Mouse (Mus musculus) retina, postnatal 1 day (tissue): ENCODE results near the gene Ntsr1.

Source experiments
- DNase-seq: peaks from one replicate; pipeline ENCODE4 v3.0.0-alpha.2; 2012

The Ntsr1 gene

DNA sequence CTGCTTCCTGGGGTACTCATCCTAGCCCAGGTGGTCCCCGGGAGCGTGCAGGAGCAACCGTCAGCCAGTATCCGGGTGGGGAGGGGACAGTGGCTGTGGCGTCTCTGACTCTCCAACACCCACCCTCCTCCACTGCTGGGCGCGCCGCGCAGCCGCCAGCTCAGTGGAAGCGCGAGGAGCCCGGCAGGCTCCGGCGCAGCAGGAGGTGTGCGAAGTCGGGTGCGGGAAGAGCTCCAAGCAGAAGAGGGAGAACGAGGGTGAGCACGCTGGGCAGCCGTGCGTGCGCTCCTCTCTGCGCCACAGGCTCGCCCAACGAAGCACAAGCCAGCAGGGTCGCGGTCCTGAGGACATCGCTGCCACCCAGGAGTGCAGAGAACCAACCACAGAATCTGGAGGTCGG lies at the start of gene Ntsr1:
Gene Ntsr1 (plus strand): TSS at position 236 of the 400 bp plus-strand sequence.
- DNase-seq: peak; percentile 42

DNA sequence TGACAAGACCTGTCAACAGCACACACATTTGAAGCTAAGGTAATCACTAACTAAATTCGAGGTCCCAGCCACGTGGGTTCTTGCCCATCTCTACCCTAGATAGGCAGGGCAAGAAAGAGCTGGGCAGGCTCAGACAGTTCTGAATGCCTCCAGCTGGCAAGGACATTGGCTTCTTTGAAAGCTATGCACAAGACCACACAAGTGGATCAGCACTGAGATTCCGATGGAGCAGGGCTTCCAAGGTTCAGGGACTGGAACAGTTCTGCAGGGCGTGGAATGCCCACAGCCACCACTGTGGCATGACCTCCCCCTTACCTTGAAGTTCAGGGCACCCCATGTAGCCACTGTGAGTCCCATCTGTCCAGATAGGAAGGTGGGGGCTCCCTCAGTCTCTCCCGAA lies 49.2 kb upstream of the Ntsr1 start:
- DNase-seq: no peak

DNA sequence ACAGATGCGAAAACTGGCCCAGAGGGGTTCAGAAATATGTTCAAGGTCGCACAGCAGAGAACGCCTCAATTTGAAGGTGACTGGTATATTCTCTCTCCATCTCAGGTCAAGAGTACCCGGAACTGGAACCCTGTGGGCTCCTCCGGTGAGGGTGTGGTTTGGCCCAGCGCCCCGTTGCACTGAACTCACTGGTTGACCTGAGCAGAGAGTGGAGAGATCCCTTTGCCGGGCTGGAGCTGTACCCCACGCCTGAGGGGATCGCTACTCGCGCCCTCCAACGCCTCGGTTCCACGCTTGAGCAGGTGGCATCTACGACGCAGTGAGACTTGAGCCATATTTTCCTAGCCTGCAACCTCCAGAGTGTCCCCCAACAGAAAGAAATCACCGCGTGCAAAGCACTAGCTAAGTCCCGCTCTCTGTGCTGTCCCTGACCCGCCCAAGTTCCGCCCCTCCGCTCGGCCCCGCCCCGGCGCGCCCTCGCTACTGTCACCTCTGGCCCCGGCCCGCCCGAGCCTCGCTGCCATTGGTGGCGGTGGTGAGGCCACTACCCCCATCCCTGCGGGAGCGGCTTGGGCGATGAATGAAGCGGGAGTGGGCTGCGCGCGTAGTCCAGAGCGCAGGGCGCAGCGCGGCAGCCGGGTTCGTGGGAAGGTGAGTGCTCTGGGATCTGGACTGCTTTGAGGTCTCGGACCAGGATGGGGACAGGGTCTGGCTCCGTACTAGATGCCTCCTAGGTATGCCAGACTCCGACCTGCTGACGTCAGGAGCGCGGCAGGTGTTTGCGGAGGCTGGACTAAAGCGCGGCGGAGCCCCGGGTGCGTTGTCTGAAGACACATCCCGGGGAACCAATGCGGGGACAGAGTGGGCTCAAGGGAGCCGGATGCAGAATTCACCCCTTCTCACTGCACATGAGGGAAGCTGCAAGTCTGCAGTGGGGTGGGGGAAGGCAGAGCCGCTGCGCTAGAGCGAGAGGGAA lies 43.8 kb upstream of the Ntsr1 start, which contains the start of gene Slco4a1:
Gene Slco4a1 (plus strand): TSS at position 523 of the 976 bp plus-strand sequence.
- peak; percentile 94 for DNase-seq

DNA sequence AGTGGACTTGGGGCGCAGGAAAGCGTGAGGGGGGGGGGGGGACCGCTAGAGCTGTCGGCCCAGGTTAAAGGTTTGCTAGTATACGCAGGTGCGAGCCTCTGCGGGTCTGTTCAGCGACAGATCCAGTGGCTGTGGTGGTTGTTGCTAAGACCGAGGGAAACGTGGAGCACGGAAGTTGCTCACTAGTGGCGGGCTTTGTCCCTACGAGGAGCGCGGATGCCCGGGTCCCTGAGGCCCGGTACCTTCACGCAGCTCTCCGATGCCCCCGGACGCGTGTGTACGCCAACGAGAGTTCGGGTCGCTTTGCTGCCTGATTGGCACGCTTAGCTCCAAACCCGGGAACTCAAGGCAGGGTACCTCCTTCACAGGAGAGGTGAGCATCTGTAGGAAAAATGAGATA lies 43.1 kb upstream of the Ntsr1 start:
- DNase-seq: no peak

DNA sequence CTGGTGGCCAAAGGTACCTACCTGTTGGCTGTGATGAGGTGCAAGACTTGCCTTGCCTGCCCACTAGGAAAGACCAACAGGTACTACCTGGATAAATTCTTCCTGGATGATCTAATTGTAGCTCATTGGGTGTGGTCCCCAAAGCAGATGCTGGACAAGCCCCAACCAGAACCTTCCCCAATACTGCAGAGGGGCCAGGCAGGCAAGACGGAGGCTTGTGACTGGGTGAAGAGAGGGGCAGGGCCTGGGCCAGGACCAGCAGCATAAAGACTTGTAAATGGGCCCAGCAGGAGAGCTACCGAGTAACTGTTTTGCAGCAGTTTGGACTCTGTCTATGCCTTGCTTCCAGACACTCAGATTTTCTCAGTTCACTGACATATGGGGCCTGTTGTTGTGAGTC lies 42.1 kb upstream of the Ntsr1 start:
- no peak for DNase-seq

DNA sequence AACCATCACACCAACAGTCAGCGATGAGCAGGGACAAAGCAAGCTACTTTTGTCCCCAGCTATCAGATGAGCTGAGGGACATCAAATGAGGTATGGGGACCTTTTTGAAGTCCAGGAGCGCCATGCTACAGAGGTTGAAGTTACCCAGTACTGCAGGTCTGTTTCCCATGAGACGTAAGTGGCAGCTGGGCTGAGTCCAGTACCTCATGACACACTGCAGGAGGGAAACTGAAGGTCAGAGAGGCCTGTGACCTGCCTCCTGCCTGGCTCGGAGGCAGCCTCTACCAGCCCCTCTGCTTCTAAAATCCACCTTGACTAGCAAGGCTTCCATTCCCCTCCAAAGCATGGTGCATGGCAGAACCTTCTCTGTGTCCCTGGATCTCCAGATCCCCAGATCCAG lies 40.3 kb upstream of the Ntsr1 start:
- no peak for DNase-seq

DNA sequence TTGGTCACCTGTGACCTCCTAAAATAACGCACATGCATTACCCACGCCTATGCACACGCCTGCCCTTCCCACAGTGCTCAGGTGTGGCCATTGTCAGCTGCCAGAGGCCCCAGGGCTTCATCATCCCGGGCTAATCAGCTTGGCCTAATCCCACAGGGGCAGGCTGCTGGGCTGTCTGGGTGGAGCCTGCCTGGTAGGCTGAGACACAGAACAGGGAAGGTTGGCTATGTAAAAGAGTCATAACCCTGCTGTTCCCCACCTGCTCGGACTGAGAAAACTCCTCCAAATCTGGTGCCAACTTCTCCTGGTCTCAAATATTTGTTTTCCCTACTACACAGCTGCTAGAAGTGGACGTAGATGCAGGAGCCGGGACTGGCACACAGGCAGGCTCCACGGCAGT lies 39.0 kb upstream of the Ntsr1 start:
- peak; percentile 70 for DNase-seq

DNA sequence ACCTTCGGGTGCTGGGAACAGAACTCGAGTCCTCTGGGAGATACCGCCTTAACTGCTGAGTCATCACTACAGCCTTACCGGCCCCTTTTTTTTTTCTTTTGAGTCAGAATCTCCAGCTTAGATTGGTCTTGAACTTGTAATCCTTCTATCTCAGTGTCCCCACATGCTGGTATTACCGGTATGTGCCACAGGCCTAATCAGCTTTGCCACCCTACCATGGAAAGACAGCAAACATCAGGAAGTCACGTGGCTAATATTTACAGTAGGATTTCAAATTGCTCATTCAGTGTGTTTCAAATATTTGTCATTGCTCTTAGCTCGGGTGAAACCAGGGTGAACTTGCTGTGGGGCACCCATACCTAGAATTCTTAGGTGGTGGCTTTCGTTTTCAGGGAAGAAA lies 37.2 kb upstream of the Ntsr1 start:
- DNase-seq: no peak

DNA sequence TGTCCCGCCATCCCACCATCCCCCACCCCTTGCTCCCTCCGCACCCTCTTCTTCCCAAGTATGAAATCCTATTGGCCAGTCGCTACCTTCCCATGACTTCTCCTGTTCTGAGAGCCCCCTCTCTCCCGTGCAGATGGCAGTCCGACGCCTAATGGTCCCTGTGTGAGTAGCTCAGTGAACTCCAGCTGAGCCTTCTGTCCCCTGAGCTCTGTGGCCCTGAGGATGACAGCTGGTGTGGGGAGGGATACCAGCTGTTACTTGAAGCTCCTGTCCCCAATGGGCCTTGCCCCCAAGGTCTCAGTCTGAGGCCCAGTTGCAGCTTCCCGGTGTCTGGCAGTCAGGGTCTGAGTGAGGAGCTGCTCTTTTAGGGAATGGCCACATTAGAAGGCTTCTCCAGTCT lies 33.3 kb upstream of the Ntsr1 start:
- DNase-seq: peak; percentile 65

DNA sequence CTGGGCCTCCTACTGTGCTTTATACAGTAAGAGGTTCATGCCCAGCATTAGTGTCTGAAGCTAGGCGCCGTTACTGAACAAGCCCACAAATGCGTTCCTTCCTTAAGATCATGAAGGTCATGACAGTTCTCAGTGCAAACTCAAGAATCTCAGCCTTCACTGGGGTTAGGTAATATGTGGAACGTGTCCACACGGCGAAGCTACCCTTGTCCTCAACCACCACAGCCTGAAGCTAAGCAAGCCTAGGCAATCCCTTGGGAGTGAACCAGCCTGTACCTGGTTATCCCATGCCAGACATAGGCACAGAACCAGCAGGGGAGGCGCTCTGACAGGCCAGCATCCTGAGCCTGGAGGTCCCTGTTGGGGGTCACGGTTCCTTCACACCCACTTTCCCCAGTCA lies 30.9 kb upstream of the Ntsr1 start:
- no peak for DNase-seq

DNA sequence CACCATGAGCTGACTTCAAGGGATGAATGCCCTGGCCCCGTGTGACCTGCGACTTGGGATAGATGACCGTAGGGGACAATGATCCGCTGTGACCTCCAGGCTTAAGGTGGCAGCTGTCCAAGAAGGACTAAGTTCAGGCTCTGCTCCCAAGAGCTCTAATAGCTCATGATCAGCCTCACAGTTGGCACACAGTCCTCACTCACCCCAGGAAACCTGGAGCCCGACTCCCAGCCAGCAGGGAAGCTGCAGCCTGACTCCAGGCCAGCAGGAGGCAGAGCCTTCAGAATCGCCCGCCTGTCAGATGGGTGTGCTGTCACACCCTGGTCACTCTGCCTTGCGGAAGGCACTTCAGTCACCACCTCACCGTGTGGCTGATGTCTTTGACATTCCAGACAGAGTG lies 30.0 kb upstream of the Ntsr1 start:
- DNase-seq: peak; percentile 58

DNA sequence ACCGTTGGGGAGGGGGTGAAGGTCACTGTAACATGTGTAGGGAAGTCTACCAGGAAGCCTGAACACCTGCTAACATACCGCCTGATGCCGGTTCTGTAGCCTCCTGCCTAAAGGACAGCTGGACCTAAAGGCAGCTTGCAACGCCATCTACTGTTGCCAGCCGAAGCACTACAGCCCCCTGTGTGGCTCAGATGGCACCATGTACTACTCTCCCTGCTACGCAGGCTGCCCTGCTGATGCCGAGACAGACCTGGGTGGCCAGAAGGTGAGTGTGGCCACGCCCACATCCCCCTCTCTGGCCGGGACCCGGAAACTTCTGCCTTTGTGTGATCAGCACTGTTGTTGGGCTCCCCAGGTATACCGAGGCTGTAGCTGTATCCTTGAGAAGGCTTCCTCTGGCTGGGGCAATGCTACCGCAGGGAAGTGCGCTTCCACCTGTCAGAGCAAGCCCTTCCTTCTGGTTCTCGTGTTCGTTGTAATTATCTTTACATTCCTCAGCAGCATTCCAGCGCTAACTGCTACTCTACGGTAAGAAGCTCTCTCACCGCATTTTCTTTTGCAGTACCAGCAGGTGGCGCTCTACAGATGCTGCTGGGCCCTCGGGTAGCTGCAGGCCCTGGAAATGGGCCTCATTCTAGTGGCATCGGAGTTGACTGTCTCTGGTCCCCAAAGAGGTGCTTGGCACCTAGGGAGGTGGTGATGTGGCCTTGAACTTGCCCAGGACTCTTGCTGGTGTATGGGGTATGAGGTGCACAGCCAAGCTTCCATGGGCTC lies 27.3 kb upstream of the Ntsr1 start:
- DNase-seq: peak; percentile 69

DNA sequence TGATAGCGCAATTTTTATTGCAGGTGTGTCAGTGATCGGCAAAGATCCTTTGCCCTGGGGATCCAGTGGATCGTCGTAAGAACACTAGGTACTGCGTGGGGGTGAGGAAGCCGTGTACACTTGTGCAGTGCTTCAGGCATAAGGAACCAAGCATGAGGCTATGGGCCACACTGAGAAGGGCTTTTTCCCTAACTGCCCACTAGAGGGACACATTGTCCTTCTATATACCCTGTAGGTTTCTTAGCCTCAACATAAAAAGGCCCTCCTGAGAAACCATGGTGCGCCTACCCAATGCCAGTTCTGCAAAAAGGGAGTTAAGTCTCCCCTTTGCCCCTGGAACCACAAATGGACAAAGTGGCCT lies 26.7 kb upstream of the Ntsr1 start:
- DNase-seq: peak; percentile 84

DNA sequence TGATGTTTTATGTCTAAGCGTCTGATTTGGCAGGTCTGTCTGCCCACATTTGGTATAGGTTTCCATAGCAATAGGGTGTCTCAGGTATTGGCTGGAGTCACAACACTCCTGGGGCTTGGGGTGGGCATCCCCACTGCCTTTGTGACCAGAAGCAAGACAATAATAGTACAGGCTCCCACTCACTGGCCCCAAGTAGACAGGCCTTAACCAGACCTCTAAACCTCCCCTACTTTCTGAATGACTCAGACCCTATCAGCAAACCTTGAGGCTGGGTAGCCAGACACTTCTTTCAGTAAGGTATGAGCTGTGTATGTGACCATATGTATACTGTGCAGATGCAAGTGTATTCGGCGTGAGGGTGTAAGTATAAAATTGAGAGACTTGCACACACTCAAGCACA lies 24.9 kb upstream of the Ntsr1 start:
- DNase-seq: no peak

DNA sequence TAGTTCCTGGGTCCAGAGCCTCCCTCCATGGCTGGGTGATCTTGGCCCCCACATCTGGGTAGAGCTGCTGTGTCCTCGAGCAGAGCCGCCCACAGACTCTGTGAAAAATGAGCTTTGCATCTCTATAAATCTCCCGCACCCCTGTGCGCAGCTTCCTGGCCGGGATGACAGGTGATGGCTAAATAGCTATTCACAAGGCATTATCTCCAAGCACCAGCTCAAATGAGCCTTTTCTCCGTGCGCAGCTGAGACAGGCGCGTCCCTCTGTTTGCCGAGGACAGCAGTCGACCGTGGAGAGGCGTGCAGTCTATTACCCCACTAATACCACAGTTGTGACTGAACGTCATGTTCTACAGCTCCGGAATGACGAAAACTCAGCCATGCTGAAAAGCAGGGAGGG lies 17.5 kb upstream of the Ntsr1 start:
- DNase-seq: peak; percentile 56

DNA sequence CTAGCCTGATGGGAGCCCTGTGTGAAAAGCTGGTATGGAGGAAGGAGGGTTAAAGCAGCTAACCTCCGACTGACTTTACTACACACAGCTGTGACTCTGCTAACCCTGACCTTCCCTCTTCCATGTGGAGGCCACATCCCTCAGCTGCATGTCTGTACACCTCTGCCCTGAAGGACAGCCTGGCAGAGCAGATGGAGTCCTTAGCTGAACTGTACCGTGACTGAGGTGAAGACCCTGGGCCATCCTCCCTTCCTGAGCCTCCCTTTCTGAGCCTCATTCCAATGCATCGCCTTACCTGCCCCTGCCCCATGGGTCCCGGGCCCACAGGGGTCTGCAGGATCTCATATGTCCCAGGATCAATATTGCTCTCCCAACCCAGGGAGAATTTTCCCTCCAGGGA lies 14.9 kb upstream of the Ntsr1 start:
- no peak for DNase-seq

DNA sequence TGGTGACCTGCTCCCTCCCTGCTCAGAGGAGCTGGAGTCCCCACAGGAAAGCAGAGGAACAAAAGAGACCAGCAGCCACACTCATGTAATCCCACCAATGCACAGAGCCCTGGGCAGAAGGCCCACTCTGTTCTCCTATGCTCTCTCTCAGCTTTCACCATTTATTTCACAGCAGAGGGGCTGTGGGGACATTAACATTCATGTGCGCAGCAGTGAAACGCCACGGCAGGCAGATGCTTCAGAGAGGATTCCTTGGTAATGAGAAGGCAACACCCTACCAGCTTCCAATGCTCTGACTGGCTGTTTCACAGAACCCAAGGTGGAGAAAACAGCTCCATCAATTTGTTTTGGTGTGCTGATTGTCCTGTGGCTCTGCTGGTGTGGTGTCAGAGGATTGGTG lies 14.5 kb upstream of the Ntsr1 start:
- no peak for DNase-seq

DNA sequence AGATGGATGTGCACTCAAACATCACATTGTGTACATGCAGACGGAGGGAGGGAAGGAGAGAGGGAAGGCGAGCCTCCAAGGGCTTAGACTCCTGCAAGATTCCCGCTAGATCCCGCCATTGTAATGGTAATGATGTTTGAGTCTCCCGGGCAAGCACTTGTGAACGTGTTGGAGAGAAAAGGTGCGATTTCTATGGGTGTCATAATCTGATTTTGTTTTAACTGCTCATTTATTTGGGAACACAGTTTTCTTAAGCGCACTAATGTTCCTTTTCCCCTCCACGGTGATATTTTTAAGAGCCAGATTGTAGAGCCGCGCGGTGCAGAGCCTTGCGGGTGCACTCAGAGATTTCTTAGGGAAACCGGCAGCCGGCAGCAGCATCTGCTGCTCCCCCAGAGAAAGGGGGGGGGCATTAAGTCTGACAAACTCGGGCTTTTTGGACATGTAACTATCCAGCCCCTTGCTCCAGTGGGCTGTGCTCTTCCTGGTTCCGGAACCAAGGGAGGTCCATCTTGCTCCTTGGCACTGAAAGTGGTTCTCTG lies 11.5 kb upstream of the Ntsr1 start:
- DNase-seq: peak; percentile 51

DNA sequence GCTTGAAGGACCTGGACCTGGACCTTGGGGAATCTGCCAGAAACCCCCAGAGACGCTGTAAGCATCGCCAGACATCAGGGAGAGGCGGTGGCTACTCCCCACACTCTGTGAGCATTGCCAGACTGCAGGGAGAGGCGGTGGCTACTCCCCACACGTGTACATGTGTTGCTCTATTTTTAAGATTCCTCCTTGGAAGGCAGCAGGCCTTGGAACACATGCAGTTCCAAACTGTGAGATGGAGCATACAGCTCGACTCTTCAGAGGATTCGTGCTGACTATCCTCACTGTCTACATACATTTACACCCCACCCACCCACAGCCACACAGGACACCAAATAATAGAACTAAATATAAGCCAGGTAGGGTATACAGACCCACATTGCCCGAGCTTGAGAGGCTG lies 3.9 kb upstream of the Ntsr1 start:
- DNase-seq: no peak

DNA sequence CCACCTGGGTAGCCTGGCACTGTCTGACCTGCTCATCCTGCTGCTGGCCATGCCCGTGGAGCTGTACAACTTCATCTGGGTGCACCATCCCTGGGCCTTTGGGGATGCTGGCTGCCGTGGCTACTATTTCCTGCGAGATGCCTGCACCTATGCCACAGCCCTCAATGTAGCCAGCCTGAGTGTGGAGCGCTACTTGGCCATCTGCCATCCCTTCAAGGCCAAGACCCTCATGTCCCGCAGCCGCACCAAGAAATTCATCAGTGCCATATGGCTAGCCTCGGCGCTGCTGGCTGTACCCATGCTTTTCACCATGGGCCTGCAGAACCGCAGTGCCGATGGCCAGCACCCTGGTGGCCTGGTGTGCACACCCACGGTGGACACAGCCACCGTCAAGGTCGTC lies 950 bp downstream of the Ntsr1 start:
- no peak for DNase-seq

DNA sequence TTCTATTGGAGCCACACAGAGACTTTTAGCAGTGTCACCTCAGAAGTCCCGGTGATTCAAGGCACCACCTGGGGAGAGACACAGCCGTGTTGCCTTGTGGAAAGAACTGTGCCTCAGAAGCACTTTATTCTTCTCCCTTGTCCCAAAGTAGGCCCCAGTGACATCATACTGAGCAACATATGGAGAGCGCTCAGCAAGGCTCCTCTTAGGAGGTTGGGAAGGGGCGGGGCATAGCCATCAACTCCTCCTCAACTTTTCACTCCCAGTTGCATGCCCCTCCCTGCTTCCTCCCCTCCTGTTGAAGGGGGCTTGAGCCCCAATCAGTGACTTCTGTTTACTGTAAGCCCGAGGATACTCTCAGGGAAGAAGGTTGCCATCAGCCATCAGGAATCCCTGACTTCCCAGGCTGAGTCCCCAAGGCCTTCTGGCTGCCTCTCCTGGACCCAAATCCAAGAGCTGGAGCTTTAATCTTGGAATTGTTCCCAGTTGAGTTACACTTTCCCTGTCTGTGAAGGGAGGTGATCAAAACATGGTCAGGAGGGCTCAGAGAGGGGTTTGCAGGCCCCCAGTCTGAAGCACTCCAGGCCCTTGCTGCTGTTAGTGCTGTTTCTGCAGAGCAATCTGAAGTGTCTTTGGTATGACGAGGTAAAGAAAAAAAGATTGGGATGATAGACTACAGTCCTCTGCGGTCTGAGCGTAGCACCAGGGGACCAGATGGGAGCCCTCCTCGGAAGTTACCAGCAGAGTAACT lies 1.6 kb downstream of the Ntsr1 start:
- peak; percentile 37 for DNase-seq

DNA sequence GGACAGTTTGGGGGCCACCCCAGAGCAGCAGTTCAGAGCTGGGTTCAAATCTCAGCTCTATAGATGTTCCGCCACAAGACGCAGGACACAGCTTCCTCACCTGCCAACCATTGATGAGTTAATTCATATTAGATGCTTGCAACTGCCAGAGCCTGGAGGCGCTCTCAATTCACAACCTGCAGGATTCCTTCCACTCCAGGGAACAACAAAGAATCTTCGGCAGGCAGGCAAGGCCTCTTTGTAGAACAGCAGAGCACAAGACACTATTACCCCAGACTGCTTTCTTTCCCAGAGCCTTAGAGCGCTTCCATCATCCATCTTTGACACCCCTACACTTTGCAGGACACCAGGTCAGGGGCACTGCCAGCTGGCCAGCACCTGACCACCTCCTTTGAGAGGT lies 6.5 kb downstream of the Ntsr1 start:
- no peak for DNase-seq
